Mouse (Mus musculus) MEL (cell line): Measurements from ENCODE around the gene Ints7. TPM values are rescaled to one million over a fixed set of nuclear protein-coding genes. Genes with fewer than 3 reads are reported as not detected.

Experiments
- DNase-seq: peaks from one replicate; pipeline ENCODE4 v3.0.0; 2011; ENCODE audit warnings: low read depth, low spot score
- H3K27ac ChIP-seq: 2 replicates; pipeline ENCODE4 v1.5.1; 2012; ENCODE audit warnings: low read depth, mild to moderate bottlenecking, control low read depth, low read length, moderate library complexity; ENCODE audit not compliant: control insufficient read depth
- H3K27me3 ChIP-seq, 2 experiments: fragments of 150-350 bp in 1 of 2; sonication (generic) in 1 of 2; 2 replicates each; pipeline ENCODE4 v1.6.1; 2012; ENCODE audit warnings: low read length in 2 of 2, mild to moderate bottlenecking in 2 of 2, improper control_type of control experiment in 1 of 2, moderate library complexity in 1 of 2; ENCODE audit not compliant: insufficient read depth in 2 of 2, control insufficient read depth in 1 of 2
- H3K36me3 ChIP-seq, 2 experiments: 2 replicates each; pipeline ENCODE4 v1.6.1; 2012 to 2014; ENCODE audit warnings: low read length in 2 of 2, improper control_type of control experiment in 1 of 2, inconsistent platforms in 1 of 2, mild to moderate bottlenecking in 1 of 2; ENCODE audit not compliant: insufficient read depth in 2 of 2, control insufficient read depth in 1 of 2
- H3K4me1 ChIP-seq, 2 experiments: fragments of 150-350 bp in 1 of 2; sonication (generic) in 1 of 2; 2 replicates each; pipeline ENCODE4 v1.6.1; 2012; ENCODE audit warnings: low read length in 2 of 2, improper control_type of control experiment in 1 of 2, mild to moderate bottlenecking in 1 of 2; ENCODE audit not compliant: insufficient read depth in 2 of 2, control insufficient read depth in 1 of 2
- H3K4me3 ChIP-seq, 2 experiments: fragments of 150-350 bp in 1 of 2; sonication (generic) in 1 of 2; 2 replicates each; pipeline ENCODE4 v1.5.1; 2012; ENCODE audit warnings: low read depth in 2 of 2, low read length in 2 of 2, mild to moderate bottlenecking in 2 of 2, moderate library complexity in 2 of 2, control low read depth in 1 of 2, improper control_type of control experiment in 1 of 2; ENCODE audit not compliant: control insufficient read depth in 1 of 2, insufficient read depth in 1 of 2
- H3K79me2 ChIP-seq: 2 replicates; pipeline ENCODE4 v1.6.1; 2012; ENCODE audit warnings: mild to moderate bottlenecking, low read length, moderate library complexity; ENCODE audit not compliant: control insufficient read depth, poor library complexity, insufficient read depth
- H3K9ac ChIP-seq: 2 replicates; pipeline ENCODE4 v1.6.1; 2012; ENCODE audit warnings: low read depth, mild to moderate bottlenecking, control low read depth, low read length, moderate library complexity; ENCODE audit not compliant: control insufficient read depth, poor library complexity, severe bottlenecking
- H3K9me3 ChIP-seq: fragments of 150-350 bp; sonication (generic); replicated peaks from 2 replicates; pipeline ENCODE4 v1.6.1; 2012; ENCODE audit warnings: mild to moderate bottlenecking, low read length, improper control_type of control experiment, moderate library complexity; ENCODE audit not compliant: insufficient read depth
- CHD2 ChIP-seq: IDR thresholded peaks from 2 replicates; pipeline ENCODE4 v1.6.1; 2011; ENCODE audit warnings: low read length, improper control_type of control experiment
- CTCF ChIP-seq, 3 experiments: IDR thresholded peaks in 2 of 3; conservative IDR thresholded peaks in 1 of 3; 2 replicates each; pipeline ENCODE4 v1.5.1; 2011 to 2012; ENCODE audit warnings: low read length in 3 of 3, low read depth in 2 of 3, mild to moderate bottlenecking in 2 of 3, improper control_type of control experiment in 1 of 3, inconsistent platforms in 1 of 3, mixed read lengths in 1 of 3, moderate library complexity in 1 of 3; ENCODE audit not compliant: control insufficient read depth in 1 of 3, insufficient read depth in 1 of 3, poor library complexity in 1 of 3, severe bottlenecking in 1 of 3
- GABPA ChIP-seq: IDR thresholded peaks from 2 replicates; pipeline ENCODE4 v1.6.1; 2012; ENCODE audit warnings: low read depth, mild to moderate bottlenecking, inconsistent platforms, low read length, improper control_type of control experiment, moderate library complexity
- GATA1 ChIP-seq: IDR thresholded peaks from 2 replicates; pipeline ENCODE4 v1.6.1; 2011; ENCODE audit warnings: low read depth, low read length, improper control_type of control experiment
- HCFC1 ChIP-seq: IDR thresholded peaks from 2 replicates; pipeline ENCODE4 v1.6.1; 2012; ENCODE audit warnings: low read depth, mild to moderate bottlenecking, inconsistent platforms, low read length, improper control_type of control experiment, moderate library complexity
- MAX ChIP-seq: IDR thresholded peaks from 2 replicates; pipeline ENCODE4 v1.6.1; 2011; ENCODE audit warnings: low read length, improper control_type of control experiment
- MAZ ChIP-seq: IDR thresholded peaks from 2 replicates; pipeline ENCODE4 v1.6.1; 2012; ENCODE audit warnings: low read depth, mild to moderate bottlenecking, inconsistent platforms, low read length, improper control_type of control experiment
- MXI1 ChIP-seq: IDR thresholded peaks from 2 replicates; pipeline ENCODE4 v1.6.1; 2011; ENCODE audit warnings: mild to moderate bottlenecking, low read depth, low read length, improper control_type of control experiment
- NRF1 ChIP-seq: IDR thresholded peaks from 2 replicates; pipeline ENCODE4 v1.6.1; 2014; ENCODE audit warnings: low read depth, mild to moderate bottlenecking, inconsistent platforms, low read length, improper control_type of control experiment, moderate library complexity; ENCODE audit not compliant: poor library complexity, insufficient read depth, severe bottlenecking
- RCOR1 ChIP-seq: IDR thresholded peaks from 2 replicates; pipeline ENCODE4 v1.6.1; 2012; ENCODE audit warnings: low read depth, mild to moderate bottlenecking, inconsistent platforms, low read length, improper control_type of control experiment
- SMC3 ChIP-seq: IDR thresholded peaks from 2 replicates; pipeline ENCODE4 v1.6.1; 2011; ENCODE audit warnings: low read depth, low read length, improper control_type of control experiment
- TCF12 ChIP-seq: IDR thresholded peaks from 2 replicates; pipeline ENCODE4 v1.6.1; 2014; ENCODE audit warnings: low read depth, mild to moderate bottlenecking, inconsistent platforms, low read length, improper control_type of control experiment, moderate library complexity
- UBTF ChIP-seq: IDR thresholded peaks from 2 replicates; pipeline ENCODE4 v1.6.1; 2012; ENCODE audit warnings: low read depth, mild to moderate bottlenecking, inconsistent platforms, low read length, improper control_type of control experiment, moderate library complexity, borderline replicate concordance; ENCODE audit not compliant: insufficient read depth
- ZC3H11A ChIP-seq: IDR thresholded peaks from 2 replicates; pipeline ENCODE4 v1.6.1; 2012; ENCODE audit warnings: low read depth, mild to moderate bottlenecking, inconsistent platforms, low read length, improper control_type of control experiment
- ZKSCAN1 ChIP-seq: IDR thresholded peaks from 2 replicates; pipeline ENCODE4 v1.6.1; 2012; ENCODE audit warnings: low read depth, mild to moderate bottlenecking, inconsistent platforms, low read length, improper control_type of control experiment, moderate library complexity
- polyA plus RNA-seq, 2 experiments: library from polyadenylated mRNA; stranded (reverse) in 1 of 2; unstranded in 1 of 2; fragments of >175 nt in 1 of 2; fragments of >200 nt in 1 of 2; gene quantifications; 2 replicates each; pipeline versions ENCODE4 v1.2.1 to v1.2.4; 2012; ENCODE audit warnings: low replicate concordance in 2 of 2, low read depth in 1 of 2; ENCODE audit not compliant: insufficient read length in 2 of 2, insufficient read depth in 1 of 2, missing spikeins in 1 of 2
- total RNA-seq: library from RNA; depleted of rRNA; stranded (reverse); fragments of 300-350 nt; gene quantifications from 2 replicates; pipeline ENCODE4 v1.2.3, GENCODE M21; 2012

The Ints7 gene
- total and polyA plus RNA-seq, 3 experiments: 44.2 to 84.5 (median 83.5) TPM

DNA sequence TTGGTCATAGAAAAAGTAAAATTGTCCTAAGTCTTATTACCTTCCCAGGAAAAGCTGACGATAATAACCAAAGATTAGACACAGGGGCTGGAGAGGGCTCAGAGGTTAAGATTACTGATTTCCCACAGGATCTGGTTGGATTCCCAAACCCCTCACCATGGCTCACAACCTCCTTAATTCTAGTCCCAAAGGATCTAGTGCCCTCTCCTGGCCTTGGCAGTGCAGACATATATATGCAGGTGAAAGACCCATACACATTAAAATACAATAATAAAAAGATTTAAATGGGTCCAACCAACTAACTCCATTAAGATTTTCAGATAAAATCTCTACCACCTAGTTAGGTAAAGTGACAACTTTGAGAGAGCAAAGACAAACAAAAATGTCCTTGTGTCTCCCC, 7.6 kb upstream of the Ints7 start:
- Histone ChIP-seq H3K36me3 (peaks cover 17 to 30% of the 10 kb centered on the region in 2 experiments), H3K4me3 (no peak overlapping the region), H3K27ac (no peak overlapping the region), H3K27me3 (no peaks in the 10 kb centered on the region), H3K79me2 (peaks cover 45% of the 10 kb centered on the region), H3K4me1 (peaks cover 0 to 3% of the 10 kb centered on the region in 2 experiments; a peak in 2 of 4 replicates), H3K9ac (no peak overlapping the region), H3K9me3 (no peaks in the 10 kb centered on the region)
- no peak for DNase-seq
- TF ChIP-seq GABPA (no peak), CTCF (IDR thresholded peaks at IDR 0.05 in 2 of 3, conservative IDR thresholded peaks at IDR 0.05 in 1 of 3; ENCODE audit: control insufficient read depth in 1 of 3, insufficient read depth in 1 of 3, low read depth in 2 of 3, low read length in 3 of 3, poor library complexity in 1 of 3, severe bottlenecking in 1 of 3) (peak in 1 of 3 experiments; percentile 18; a peak in 1 of 6 replicates)

DNA sequence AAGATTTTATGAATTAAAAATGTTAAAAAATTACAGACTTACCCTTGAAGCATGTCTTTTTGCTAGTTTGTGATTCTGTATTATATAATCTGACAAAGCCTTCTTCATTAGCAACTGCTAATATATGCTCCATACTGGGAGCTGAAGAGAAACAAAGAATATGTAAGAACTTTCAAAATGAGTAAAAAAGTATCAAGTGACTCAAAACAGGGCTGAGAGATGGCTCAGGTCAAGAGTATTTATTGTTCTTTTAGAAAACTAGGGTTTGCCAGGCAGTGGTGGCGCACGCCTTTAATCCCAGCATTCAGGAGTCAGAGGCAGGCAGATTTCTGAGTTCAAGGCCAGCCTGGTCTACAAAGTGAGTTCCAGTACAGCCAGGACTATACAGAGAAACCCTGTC, 5.8 kb upstream of the Ints7 start:
- Histone ChIP-seq H3K27me3 (no peaks in the 10 kb centered on the region), H3K4me1 (peaks cover 0 to 3% of the 10 kb centered on the region in 2 experiments; a peak in 3 of 4 replicates), H3K4me3 (no peak overlapping the region), H3K9ac (no peak overlapping the region), H3K36me3 (peaks cover 22 to 30% of the 10 kb centered on the region in 2 experiments), H3K79me2 (peaks cover 59% of the 10 kb centered on the region), H3K9me3 (no peaks in the 10 kb centered on the region), H3K27ac (no peak overlapping the region)
- no peak for DNase-seq
- TF ChIP-seq MXI1 (no peak), TCF12 (no peak), CHD2 (no peak), CTCF (IDR thresholded peaks at IDR 0.05 in 2 of 3, conservative IDR thresholded peaks at IDR 0.05 in 1 of 3; ENCODE audit: control insufficient read depth in 1 of 3, insufficient read depth in 1 of 3, low read depth in 2 of 3, low read length in 3 of 3, poor library complexity in 1 of 3, severe bottlenecking in 1 of 3) (no peak), GATA1 (no peak), ZKSCAN1 (no peak), RCOR1 (no peak), GABPA (no peak), HCFC1 (no peak), NRF1 (no peak)

DNA sequence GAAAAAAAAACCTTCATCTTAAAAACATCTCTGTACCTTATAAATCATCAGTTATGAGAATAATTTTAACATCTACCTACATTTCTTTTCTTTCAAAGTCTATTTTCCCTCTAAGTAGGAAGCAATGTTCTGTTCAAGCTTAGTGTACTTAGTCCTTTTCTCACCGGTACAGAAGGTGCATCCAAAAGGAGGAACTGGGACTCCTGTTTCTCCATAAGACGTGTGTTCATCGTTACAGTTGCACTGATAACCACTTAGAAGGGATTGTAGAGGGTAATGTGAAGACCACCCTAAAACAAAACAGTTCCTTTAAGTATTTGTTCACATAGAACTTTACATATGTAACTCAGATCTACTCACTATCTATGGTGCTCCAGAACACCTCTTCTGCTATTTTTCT, 5.0 kb upstream of the Ints7 start:
- TF ChIP-seq MAX (no peak), MAZ (no peak), UBTF (no peak), SMC3 (no peak), ZC3H11A (no peak)
- TF ChIP-seq, all 39 proteins: peak for 0
- no peak overlapping the region for H3K27ac ChIP-seq
- peaks cover 22 to 27% of the 10 kb centered on the region in 2 experiments for H3K36me3 ChIP-seq

More for the DNA sequence above, 5.0 kb upstream of the Ints7 start:
- H3K79me2 ChIP-seq: peaks cover 65% of the 10 kb centered on the region
- H3K4me3 ChIP-seq: no peak overlapping the region
- H3K9me3 ChIP-seq: no peaks in the 10 kb centered on the region
- peak; percentile 23 for DNase-seq
- H3K27me3 ChIP-seq: no peaks in the 10 kb centered on the region
- peaks cover 0 to 3% of the 10 kb centered on the region in 2 experiments; a peak in 3 of 4 replicates for H3K4me1 ChIP-seq
- H3K9ac ChIP-seq: no peak overlapping the region
